Mouse (Mus musculus) olfactory bulb, adult 2 months (tissue): ENCODE results near the gene Gm13696.

Experiments used
- CTCF ChIP-seq: fragments of 200-500 bp; IDR thresholded peaks from 2 replicates; pipeline ENCODE4 v1.5.1; 2012; ENCODE audit warnings: low read depth, mild to moderate bottlenecking, low read length, moderate library complexity; ENCODE audit not compliant: insufficient read depth
- POLR2A ChIP-seq: fragments of 200-500 bp; IDR thresholded peaks from 2 replicates; pipeline ENCODE4 v1.6.1; 2012; ENCODE audit warnings: mild to moderate bottlenecking, low read depth, low read length, moderate library complexity; ENCODE audit not compliant: insufficient read depth

GRCm38 (mm10) chr2:84023319-84023718, 50.4 kb downstream of the Gm13696 start:
- TF ChIP-seq CTCF = no peak
- no peak for TF ChIP-seq POLR2A
